Mouse (Mus musculus) c-Kit-positive CD71-positive TER-119-positive erythroid progenitor cells, embryonic 14.5 days (primary cell): Measurements from ENCODE around the gene Sumf1.
A peak's percentile ranks its signal among the peaks of the same experiment; 100 is the strongest.

Experiments used
- DNase-seq: peaks from one replicate; pipeline ENCODE4 v3.0.0-alpha.2; 2013; ENCODE audit warnings: low spot score

Gene Sumf1

GRCm38 (mm10) chr6:108206914-108207566 lies 21.7 kb upstream of the Sumf1 start:
- peak; percentile 56 for DNase-seq

GRCm38 (mm10) chr6:108206145-108206544 lies 20.8 kb upstream of the Sumf1 start:
- DNase-seq: no peak

- DNase-seq: no peak
These were observed 18.9 kb upstream of the Sumf1 start for GRCm38 (mm10) chr6:108204322-108204721.

GRCm38 (mm10) chr6:108198286-108198685 lies 12.9 kb upstream of the Sumf1 start:
- DNase-seq: no peak

DNA sequence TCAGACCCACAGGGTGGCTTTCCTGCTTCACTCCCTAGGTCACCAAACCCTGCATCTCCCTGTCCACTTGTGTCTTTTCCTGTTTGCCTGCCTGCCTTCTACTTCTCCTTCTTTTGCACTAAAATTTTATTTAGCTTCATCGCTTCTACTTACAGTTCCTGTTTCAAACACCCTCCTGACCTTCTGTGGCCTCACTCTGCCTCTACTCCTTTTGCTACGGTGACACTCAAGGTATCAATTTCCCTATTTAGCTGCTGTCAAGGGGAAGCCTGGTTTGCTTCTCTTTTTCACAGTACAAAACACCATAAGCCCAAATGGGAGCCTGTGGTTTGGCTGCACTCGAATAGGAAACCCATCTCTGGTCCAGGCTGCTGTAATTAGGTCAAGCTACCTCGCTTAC lies 11.7 kb upstream of the Sumf1 start:
- DNase-seq: no peak

DNA sequence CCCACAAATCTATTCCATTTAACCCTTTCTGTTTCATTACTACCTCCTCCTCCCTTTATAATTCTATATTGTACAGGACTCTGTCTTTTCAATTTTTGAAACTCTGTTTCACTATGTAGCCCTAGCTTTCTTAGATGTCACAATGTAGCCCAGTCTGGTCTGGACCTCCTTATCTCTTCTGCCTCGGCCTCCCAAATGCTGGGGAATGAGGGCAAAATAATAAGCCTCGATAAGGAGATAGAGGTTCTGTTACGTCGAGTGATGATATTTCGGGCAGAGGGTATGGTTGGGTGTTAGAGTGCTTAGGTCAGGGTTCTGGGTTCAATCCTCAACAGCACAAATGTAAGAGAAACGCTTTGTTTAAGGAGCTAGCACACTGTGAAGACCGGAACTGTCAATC lies 11.3 kb upstream of the Sumf1 start:
- no peak for DNase-seq

DNA sequence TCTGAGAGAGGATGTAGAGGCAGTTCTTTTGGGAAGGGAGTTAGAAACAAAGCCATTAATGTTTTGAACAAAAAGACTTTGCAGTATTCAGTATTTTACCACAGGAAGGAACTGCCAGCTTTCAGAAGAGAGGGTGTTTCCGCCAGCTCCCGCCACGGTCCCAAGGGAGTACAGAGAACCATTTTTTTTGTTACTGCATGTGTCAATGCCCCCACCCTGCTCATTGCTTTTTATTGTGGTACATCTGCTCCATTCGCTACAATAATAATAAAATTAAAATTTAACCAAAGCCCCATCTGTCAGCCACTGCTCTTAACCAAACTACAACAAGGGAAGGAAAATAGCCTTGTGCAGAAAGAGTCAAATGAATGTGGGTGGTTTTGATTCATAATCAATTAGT lies 7.2 kb upstream of the Sumf1 start:
- DNase-seq: no peak

GRCm38 (mm10) chr6:108190690-108191089 lies 5.3 kb upstream of the Sumf1 start:
- no peak for DNase-seq

DNA sequence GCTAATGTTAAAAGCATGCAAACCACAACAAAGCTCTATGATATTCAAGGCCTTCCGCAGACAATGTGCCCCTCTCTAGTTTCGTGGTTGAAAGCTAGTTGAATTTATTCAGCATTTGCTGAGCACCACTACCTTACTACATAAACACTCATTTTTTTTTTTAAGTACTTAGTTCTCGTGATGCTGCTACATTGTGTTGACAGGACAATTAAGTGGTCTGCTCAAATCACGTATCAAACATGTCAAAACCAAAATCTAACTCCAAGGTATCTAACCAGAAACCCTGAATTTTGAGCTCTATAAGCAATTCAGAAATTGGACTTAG lies 265 bp upstream of the Sumf1 start:
- no peak for DNase-seq

GRCm38 (mm10) chr6:108179087-108179486 lies 6.3 kb downstream of the Sumf1 start:
- no peak for DNase-seq

DNA sequence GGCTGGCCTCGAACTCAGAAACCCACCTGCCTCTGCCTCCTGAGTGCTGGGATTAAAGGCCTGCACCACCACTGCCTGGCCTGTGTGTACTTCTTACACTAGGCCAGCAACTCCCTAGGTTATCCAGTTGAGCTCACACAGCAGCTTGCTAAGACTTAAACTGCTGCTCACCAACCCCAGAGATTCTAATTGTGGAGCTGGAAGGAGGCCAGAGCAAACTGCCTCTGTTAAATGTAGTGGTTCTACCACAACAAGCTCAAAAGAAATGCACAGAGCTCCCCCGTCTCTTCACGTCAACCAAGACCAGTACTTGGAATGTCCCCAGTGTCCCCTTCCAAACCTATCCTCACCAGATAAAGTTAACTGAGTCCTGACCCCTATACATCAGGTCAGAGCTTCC lies 11.2 kb downstream of the Sumf1 start:
- DNase-seq: no peak

- no peak for DNase-seq
These were observed 13.2 kb downstream of the Sumf1 start for GRCm38 (mm10) chr6:108172219-108172618.

DNA sequence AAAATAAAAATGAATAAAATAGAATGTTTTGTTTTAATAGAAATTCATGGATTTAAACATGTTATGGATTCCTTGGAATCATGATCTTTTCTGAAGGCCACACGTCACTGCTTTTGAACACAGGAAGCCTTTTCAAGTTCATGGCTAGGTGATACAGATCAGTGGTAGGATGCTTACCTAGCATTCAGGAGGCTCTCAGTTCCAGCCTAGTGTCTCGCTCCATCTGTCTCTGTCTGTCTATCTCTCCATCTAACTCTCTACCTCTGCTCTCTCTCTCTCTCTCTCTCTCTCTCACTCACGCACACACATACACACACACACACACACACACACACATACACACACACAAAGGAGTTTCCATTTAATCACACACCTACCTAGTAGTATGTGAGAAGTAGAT lies 15.9 kb downstream of the Sumf1 start:
- DNase-seq: no peak

GRCm38 (mm10) chr6:108168723-108169122 lies 16.7 kb downstream of the Sumf1 start:
- DNase-seq: no peak

GRCm38 (mm10) chr6:108167946-108168680 lies 17.3 kb downstream of the Sumf1 start:
- DNase-seq: no peak

DNA sequence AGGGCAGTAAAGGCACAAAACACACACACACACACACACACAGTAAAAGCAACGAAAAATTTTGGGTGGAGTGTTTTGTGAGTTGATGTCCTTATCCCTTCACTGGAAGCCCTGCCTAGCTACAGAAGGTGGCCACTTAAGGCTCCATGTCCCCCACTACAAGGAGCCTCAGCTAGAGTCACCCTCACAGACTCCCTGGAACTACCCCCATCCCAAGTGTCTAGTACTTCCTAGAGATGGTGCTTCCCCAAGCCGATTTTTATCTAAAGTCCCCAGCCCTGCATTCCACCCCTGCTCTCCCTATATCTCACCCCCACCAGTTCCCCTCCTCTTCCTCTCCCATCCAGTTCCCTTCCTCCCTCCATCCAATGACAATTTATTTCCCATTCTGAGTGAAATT lies 19.8 kb downstream of the Sumf1 start:
- no peak for DNase-seq

DNA sequence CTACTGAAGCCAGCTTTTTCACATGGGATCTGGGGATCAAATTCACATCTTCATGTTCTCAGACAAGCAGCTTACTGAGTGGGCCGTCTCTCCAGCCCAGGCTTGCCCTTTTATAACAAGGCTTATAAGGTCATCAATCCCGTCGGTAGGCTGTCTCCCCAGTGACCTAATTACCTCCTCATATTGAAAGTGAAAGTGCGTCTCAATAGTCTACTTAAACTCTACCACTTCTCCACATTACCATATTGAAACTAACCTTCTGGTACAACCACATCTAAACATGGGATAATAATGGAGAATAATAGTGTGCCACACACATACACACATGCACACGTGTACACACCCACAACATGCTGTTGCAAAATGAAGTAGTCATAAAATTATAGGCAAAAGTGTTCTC lies 20.4 kb downstream of the Sumf1 start:
- DNase-seq: no peak

DNA sequence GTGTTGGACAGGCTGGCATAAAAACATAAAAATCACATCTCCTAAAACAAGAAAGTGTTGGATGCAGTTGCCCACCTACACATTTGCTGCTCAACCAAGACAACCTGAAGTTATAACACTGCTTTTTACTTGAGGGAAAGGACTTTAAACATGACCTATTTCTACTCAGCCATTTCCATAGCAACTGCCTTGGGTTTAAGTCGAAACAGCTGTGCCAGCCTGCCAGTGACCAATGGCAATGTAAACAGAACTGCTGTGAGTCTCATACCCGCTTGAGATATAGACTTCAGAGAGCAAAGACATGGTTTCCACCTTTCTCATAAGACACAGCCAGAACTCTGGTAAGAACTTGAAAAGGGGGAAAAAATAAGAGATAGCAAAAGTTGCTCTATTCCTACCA lies 24.8 kb downstream of the Sumf1 start:
- no peak for DNase-seq

- no peak for DNase-seq
These were observed 28.5 kb downstream of the Sumf1 start for GRCm38 (mm10) chr6:108156881-108157280.

DNA sequence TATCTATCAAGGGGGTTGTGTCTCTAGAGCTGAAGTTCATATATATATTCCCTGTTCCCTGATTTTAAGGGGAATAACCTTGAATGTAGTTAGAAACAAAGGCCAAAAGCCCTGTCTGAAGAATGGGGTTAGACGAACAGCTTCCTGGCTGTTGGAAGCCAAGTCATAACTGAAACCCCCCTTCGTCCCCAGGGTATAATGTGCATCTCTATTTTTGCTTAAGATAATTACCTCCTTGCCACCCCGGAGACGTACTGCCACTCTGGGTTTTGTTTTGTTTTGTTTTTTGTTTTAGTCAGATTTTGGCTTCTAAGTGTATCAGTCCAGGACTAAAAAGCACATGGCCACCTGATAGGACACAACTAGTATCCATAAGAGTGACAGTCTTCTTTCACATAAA lies 31.1 kb downstream of the Sumf1 start:
- no peak for DNase-seq

- no peak for DNase-seq
These were observed 32.6 kb downstream of the Sumf1 start for GRCm38 (mm10) chr6:108152661-108153269.

DNA sequence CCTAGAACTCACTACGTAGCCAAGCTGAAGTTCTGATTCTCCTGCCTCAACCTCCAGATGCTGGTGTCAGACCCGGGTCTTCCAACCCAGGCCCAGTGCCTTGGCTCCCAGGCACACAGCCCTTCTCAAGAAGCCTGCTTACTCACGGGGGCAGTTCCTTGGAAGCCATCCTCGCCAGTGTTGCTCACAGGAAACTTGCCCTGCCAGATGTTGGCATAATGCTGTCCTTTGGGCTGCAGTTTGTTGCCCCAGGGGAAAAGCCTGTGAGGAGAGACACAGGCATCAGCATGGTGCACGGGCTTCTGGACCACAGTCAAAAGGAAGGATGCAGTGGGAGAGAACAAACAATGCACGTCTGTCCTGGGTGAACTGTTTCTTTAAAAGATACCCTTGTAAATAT lies 33.3 kb downstream of the Sumf1 start:
- no peak for DNase-seq

DNA sequence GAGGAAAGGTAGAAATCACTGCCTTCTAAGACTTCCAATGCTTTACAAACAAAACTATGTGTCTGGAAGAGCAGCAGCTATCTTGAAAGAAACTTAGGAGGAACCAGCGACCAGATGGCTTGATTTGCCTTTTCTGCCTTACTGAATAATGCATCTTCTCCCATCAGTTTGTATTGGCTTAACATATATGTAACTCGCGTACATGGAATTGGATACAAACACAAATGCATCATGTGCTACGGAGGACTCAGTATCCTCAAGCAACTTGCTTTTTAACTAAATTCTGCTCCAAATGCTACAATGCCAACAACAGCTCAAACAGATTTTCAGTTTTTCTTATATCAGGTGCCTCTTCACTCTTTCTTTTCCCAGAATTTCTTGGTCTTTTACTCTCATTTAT lies 36.1 kb downstream of the Sumf1 start:
- no peak for DNase-seq

DNA sequence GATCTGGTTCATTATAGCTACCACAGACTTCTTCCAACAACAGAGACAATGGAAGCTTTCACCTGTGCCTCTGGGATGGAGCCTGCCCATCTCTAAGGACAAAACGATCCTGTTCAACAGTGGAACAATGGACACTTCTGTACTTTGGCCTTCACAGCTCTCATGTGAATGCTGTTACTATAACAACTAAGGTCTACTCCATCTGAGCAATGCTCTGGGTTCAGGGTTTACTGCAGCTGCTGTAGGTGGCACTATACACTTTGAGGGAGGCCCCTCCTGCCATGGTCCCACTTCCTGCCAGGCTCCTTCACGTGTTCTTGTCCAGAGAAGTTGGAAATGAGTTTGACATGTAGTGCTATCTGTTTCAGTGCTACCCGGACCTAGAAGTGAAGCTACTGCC lies 36.9 kb downstream of the Sumf1 start:
- no peak for DNase-seq
